Mouse (Mus musculus) midbrain, embryonic 16.5 days (tissue): Measurements from ENCODE around the gene Bmf. TPM values are rescaled to one million over a fixed set of nuclear protein-coding genes. Genes with fewer than 3 reads are reported as not detected.

ENCODE experiments used
- ATAC-seq: fragments of 200-750 bp; cut with Nextera tagmentation; 2 replicates; pipeline ENCODE4 v1.8.0; 2017; ENCODE audit warnings: moderate TSS enrichment
- H3K27ac ChIP-seq: fragments of 300-500 bp; sonication (generic); 2 replicates; pipeline ENCODE4 v1.5.1; 2014; ENCODE audit warnings: mild to moderate bottlenecking, low read length, mixed read lengths
- H3K27me3 ChIP-seq: fragments of 300-500 bp; sonication (generic); 2 replicates; pipeline ENCODE4 v1.6.1; 2014; ENCODE audit warnings: low read depth, low read length, mixed read lengths; ENCODE audit not compliant: control insufficient read depth, insufficient read depth
- H3K36me3 ChIP-seq: fragments of 300-500 bp; sonication (generic); 2 replicates; pipeline ENCODE4 v1.6.1; 2014; ENCODE audit warnings: mild to moderate bottlenecking, low read length, moderate library complexity, mixed read lengths; ENCODE audit not compliant: control insufficient read depth, insufficient read depth
- H3K4me1 ChIP-seq: fragments of 300-500 bp; sonication (generic); 2 replicates; pipeline ENCODE4 v1.6.1; 2014; ENCODE audit warnings: mild to moderate bottlenecking, low read length, mixed read lengths; ENCODE audit not compliant: control insufficient read depth, insufficient read depth
- H3K4me2 ChIP-seq: fragments of 300-500 bp; sonication (generic); 2 replicates; pipeline ENCODE4 v1.6.1; 2014; ENCODE audit warnings: mild to moderate bottlenecking, low read length, mixed read lengths
- H3K4me3 ChIP-seq: fragments of 300-500 bp; sonication (generic); 2 replicates; pipeline ENCODE4 v1.5.1; 2014; ENCODE audit warnings: low read depth, mild to moderate bottlenecking, low read length, moderate library complexity, mixed read lengths
- H3K9ac ChIP-seq: fragments of 300-500 bp; sonication (generic); 2 replicates; pipeline ENCODE4 v1.6.1; 2014; ENCODE audit warnings: low read depth, low read length, mixed read lengths
- H3K9me3 ChIP-seq: fragments of 300-500 bp; sonication (generic); replicated peaks from 2 replicates; pipeline ENCODE4 v1.6.1; 2014; ENCODE audit warnings: mild to moderate bottlenecking, low read length, mixed read lengths; ENCODE audit not compliant: control insufficient read depth, poor library complexity, severe bottlenecking
- WGBS: fragments of 180-500 bp; shearing (Covaris S2); extraction: QIAGEN DNeasy Blood & Tissue Kit; methylation state at CpG from one replicate; pipeline ENCODE4 v1.1.7; 2014; 5-methylcytosine and 5-hydroxymethylcytosine counted together
- polyA plus RNA-seq: library from polyadenylated mRNA; unstranded; fragments of >200 nt; fragmentation: Nextera tagmentation; extraction: Ambion mirVana; gene quantifications from 2 replicates; pipeline ENCODE4 v1.2.1, GENCODE M21; 2015

The Bmf gene
- polyA plus RNA-seq, 1 experiment from 2014 or later, result 1.2 TPM

DNA sequence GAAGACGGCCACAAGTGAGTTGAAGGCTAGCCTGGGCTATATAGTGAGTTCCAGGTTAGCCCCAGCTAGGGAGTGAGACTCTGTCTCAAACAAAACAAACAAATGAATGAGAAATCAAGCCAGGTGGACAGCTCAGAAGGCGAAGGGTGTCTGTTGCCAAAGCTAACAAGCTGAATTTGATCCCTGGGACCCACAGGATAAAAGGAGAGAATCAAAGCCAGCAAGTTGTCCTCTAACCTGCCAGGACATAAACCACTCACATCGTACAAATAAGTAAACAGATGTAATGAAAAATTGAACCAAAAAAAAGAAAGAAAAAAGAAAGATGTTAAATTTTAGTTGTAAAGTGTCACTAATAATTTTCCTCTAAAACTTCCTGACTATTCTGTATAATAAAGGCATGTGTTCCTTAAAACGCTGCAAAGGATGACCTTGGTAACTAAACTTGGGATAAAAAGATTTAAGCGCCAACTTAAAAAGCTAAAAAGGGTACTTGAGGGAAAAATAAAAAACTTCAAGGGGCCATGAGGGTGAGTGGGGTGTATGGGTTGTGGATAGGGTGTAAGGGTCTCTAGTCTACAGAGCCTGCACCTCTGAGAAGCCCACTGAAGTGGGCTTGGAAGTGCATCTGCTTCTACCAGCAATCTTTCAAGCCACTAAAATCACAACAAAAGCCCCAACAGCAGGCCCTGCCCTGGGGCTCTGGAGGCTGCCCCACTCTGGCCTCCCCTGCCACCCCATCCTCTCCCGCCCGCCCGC, 39.6 kb downstream of the Bmf start:
- no peaks in the 10 kb centered on the region for H3K9me3 ChIP-seq
- H3K4me2 ChIP-seq, result no peak overlapping the region
- no peak overlapping the region for H3K27ac ChIP-seq
- no peak overlapping the region for H3K9ac ChIP-seq
- no peak for ATAC-seq
- no peak overlapping the region for H3K4me3 ChIP-seq
- peaks cover 3% of the 10 kb centered on the region; the same call in 1 of the 2 replicates for H3K4me1 ChIP-seq
- WGBS, result 43% methylated on average over 8 of the region's 8 CpGs
- H3K27me3 ChIP-seq, result no peaks in the 10 kb centered on the region
- no peaks in the 10 kb centered on the region for H3K36me3 ChIP-seq

DNA sequence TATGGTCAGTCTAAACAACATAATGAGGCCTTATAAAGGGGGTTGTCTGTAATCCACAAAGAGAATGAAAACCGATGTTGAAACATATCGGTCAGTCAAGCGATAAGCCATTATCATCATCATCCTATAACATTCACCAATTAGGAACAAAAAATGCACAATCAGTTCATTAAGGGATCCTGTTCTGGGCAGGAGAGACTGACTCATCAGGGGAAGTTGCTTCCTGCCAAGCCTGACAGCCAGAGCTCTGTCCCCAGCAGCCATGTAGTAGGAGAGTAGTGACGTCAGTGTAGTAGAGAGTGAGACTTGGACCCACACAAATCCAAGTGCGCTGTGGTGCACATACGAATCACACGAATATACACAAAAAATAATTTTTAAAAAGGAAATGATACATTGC, 42.4 kb downstream of the Bmf start:
- no peaks in the 10 kb centered on the region for H3K27me3 ChIP-seq
- ATAC-seq, result no peak
- no peak overlapping the region for H3K27ac ChIP-seq
- H3K4me1 ChIP-seq, result peaks cover 3% of the 10 kb centered on the region; the same call in 1 of the 2 replicates
- H3K4me2 ChIP-seq, result no peak overlapping the region
- H3K36me3 ChIP-seq, result no peaks in the 10 kb centered on the region
- H3K9me3 ChIP-seq, result no peaks in the 10 kb centered on the region
- H3K4me3 ChIP-seq, result no peak overlapping the region
- WGBS, result 94% methylated on average over 7 of the region's 7 CpGs
- no peak overlapping the region for H3K9ac ChIP-seq

- no peak overlapping the region for H3K27ac ChIP-seq
- H3K9me3 ChIP-seq, result no peaks in the 10 kb centered on the region
- no peaks in the 10 kb centered on the region for H3K36me3 ChIP-seq
- H3K4me3 ChIP-seq, result no peak overlapping the region
- H3K4me1 ChIP-seq, result no peaks in the 10 kb centered on the region; the same call in 1 of the 2 replicates
- H3K27me3 ChIP-seq, result no peaks in the 10 kb centered on the region
- WGBS, result 95% methylated on average over 2 of the region's 2 CpGs
- H3K4me2 ChIP-seq, result no peak overlapping the region
- H3K9ac ChIP-seq, result no peak overlapping the region
- no peak for ATAC-seq
These were observed 49.3 kb downstream of the Bmf start for GRCm38 (mm10) chr2:118500191-118500590.

- H3K9ac ChIP-seq, result 0 out of 2 replicates have a peak overlapping the region, but pooled peaks have one; percentile 28
- H3K4me3 ChIP-seq, result no peak overlapping the region
- 41% methylated on average over 19 of the region's 20 CpGs for WGBS
- no peaks in the 10 kb centered on the region for H3K36me3 ChIP-seq
- no peak overlapping the region for H3K27ac ChIP-seq
- H3K4me1 ChIP-seq, result no peaks in the 10 kb centered on the region; the same call in 1 of the 2 replicates
- H3K9me3 ChIP-seq, result no peaks in the 10 kb centered on the region
- H3K4me2 ChIP-seq, result no peak overlapping the region
- no peak; the same call in 1 of the 2 replicates for ATAC-seq
- H3K27me3 ChIP-seq, result no peaks in the 10 kb centered on the region
These were observed 50.1 kb downstream of the Bmf start for GRCm38 (mm10) chr2:118499135-118499961.

DNA sequence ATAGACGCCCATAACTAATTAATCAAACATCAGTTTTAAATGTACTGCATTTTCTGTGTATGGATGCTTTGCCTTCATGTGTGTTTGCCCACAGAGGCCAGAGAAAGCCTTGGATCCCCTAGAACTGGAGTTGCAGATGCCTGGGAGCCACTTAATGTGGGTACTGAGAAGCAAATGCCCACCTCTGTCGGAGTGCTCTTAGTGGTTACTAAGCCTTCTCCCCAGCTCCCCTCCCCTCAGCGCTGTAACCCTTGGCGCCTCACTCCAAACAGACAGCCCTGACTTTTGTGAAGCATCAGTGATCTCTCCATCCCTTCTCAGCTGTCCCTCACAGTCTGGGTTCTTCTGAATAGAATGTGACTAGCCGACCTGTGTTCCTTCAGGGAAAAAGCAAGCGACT, 51.0 kb downstream of the Bmf start:
- Histone ChIP-seq H3K27me3 (no peaks in the 10 kb centered on the region), H3K4me3 (no peak overlapping the region), H3K9ac (no peak overlapping the region), H3K4me1 (no peaks in the 10 kb centered on the region; the same call in 1 of the 2 replicates), H3K27ac (no peak overlapping the region), H3K4me2 (no peak overlapping the region), H3K9me3 (no peaks in the 10 kb centered on the region), H3K36me3 (no peaks in the 10 kb centered on the region)
- 80% methylated on average over 6 of the region's 6 CpGs for WGBS
- no peak for ATAC-seq

DNA sequence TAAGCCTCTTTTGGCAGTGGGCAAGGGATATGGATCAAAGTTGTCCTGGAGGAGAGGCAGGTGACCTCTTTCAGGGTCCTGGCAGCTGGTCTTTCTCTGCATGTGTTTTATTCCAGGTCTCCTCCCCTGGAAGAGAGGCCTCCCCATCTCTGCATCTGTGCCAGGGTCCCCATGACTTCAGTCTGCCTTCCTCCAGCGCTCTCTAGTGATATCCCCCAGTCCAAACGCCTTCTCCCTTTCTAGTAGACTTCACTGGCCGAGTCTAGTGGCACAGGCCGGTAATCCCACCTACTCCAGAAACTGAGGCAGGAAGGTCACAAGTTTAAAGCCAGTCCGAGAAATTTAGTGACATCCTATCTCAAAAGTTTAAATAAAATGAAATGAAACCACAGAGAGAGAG, 51.6 kb downstream of the Bmf start:
- Histone ChIP-seq H3K4me2 (no peak overlapping the region), H3K27me3 (no peaks in the 10 kb centered on the region), H3K36me3 (no peaks in the 10 kb centered on the region), H3K27ac (no peak overlapping the region), H3K4me3 (no peak overlapping the region), H3K9me3 (no peaks in the 10 kb centered on the region), H3K9ac (no peak overlapping the region), H3K4me1 (no peaks in the 10 kb centered on the region; the same call in 1 of the 2 replicates)
- ATAC-seq, result no peak
- 89% methylated on average over 5 of the region's 5 CpGs for WGBS

GRCm38 (mm10) chr2:118495024-118495423, 54.5 kb downstream of the Bmf start:
- H3K9me3 ChIP-seq, result no peaks in the 10 kb centered on the region
- no peaks in the 10 kb centered on the region for H3K36me3 ChIP-seq
- H3K4me2 ChIP-seq, result no peak overlapping the region
- no peak overlapping the region for H3K4me3 ChIP-seq
- no peaks in the 10 kb centered on the region; the same call in 1 of the 2 replicates for H3K4me1 ChIP-seq
- H3K27ac ChIP-seq, result no peak overlapping the region
- no peak overlapping the region for H3K9ac ChIP-seq
- ATAC-seq, result no peak
- WGBS, result 85% methylated on average over 9 of the region's 9 CpGs
- no peaks in the 10 kb centered on the region for H3K27me3 ChIP-seq

DNA sequence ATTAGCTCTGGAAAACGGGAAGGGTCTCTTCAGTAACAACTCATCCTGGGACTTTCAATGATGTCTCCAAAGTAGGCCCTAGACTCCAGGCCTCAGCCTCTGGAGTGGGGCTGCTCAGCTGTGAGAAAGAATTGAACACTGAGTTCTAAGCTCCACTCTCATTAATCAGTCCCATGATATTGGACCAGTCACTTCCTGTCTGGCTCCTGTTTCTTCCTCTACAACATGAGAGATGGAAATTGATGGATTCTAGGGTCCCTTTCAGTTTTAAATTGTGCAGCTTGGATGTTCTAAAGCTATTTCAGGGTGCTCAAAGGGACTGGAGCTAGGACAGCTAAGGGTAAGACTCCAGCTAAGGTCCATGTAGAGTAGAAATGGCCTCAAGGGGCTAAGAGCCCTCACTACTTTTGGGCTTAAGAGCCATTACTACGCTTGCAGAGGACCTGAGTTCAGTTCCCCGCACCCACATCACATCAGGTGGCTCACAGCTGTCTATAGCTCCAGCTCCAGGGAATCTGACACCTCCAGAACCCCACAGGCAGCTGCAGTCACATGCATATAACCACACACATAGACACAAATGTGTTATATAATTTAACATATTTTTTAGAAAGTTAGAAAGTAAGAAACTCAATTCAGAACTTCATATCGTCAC, 57.6 kb downstream of the Bmf start:
- no peak overlapping the region for H3K27ac ChIP-seq
- WGBS, result 81% methylated on average over 4 of the region's 4 CpGs
- no peaks in the 10 kb centered on the region for H3K27me3 ChIP-seq
- no peaks in the 10 kb centered on the region for H3K4me1 ChIP-seq
- H3K4me3 ChIP-seq, result no peak overlapping the region
- no peaks in the 10 kb centered on the region for H3K9me3 ChIP-seq
- no peak for ATAC-seq
- H3K36me3 ChIP-seq, result no peaks in the 10 kb centered on the region
- H3K4me2 ChIP-seq, result no peak overlapping the region
- H3K9ac ChIP-seq, result no peak overlapping the region
